Mouse (Mus musculus) ES-CJ7 (cell line): ENCODE measurements at regions not wholly inside any gene's neighbourhood (a gene's known extent, or its start where the extent isn't known, plus 50 kb on each side); places are given as distances from the start of the nearest gene placed in this dataset.

Experiments used
- DNase-seq: peaks from one replicate; pipeline ENCODE4 v3.0.0; 2011; ENCODE audit warnings: low read depth, low spot score

- no peak for DNase-seq
These were observed 66.4 kb upstream of the Gdf10 start for GRCm38 (mm10) chr14:33856992-33857391.

GRCm38 (mm10) chr14:33864796-33865195 is 58.6 kb upstream of the Gdf10 start:
- no peak for DNase-seq

- no peak for DNase-seq
These were observed 57.6 kb upstream of the Gdf10 start for GRCm38 (mm10) chr14:33865746-33866145.

GRCm38 (mm10) chr14:33867674-33868073 is 55.7 kb upstream of the Gdf10 start:
- DNase-seq, result no peak
